Mouse (Mus musculus): ENCODE data around the gene Cpeb4. TPM values are rescaled to one million over a fixed set of nuclear protein-coding genes. Genes with fewer than 3 reads are reported as not detected.

Cpeb4 gene
- polyA plus RNA-seq, 1 experiment from 2014 or later: 4.7 TPM

GRCm38 (mm10) chr11:31935652-31936051 lies 63.6 kb downstream of the Cpeb4 start:
- Histone ChIP-seq H3K27me3 (replicated peaks; ENCODE audit: control insufficient read depth, insufficient read depth, low read length) (no peaks in the 10 kb centered on the region), H3K27ac (ENCODE audit: low read depth) (no peak overlapping the region), H3K36me3 (ENCODE audit: control insufficient read depth, insufficient read depth, low read length) (peaks cover 4% of the 10 kb centered on the region; the same call in 1 of the 2 replicates), H3K4me2 (ENCODE audit: low read length) (no peak overlapping the region), H3K4me1 (replicated peaks; ENCODE audit: control insufficient read depth, insufficient read depth, low read length) (no peaks in the 10 kb centered on the region), H3K9me3 (ENCODE audit: control insufficient read depth, low read length) (no peaks in the 10 kb centered on the region), H3K9ac (ENCODE audit: low read length) (no peak overlapping the region), H3K4me3 (ENCODE audit: low read depth, low read length) (no peak overlapping the region)
- ATAC-seq (replicated peaks; ENCODE audit: low FRiP score, low TSS enrichment, low read depth) (no peak), DNase-seq (ENCODE audit: low spot score) (no peak)
- WGBS: 39% methylated on average over 4 of the region's 4 CpGs

- no peak overlapping the region for H3K4me2 ChIP-seq (ENCODE audit: low read length)
- no peaks in the 10 kb centered on the region for H3K36me3 ChIP-seq (ENCODE audit: control insufficient read depth, insufficient read depth, low read length)
- DNase-seq (ENCODE audit: low spot score) (no peak), ATAC-seq (replicated peaks; ENCODE audit: low FRiP score, low TSS enrichment, low read depth) (no peak)
- H3K9me3 ChIP-seq (ENCODE audit: control insufficient read depth, low read length): no peaks in the 10 kb centered on the region
- H3K9ac ChIP-seq (ENCODE audit: low read length): no peak overlapping the region
- no peak overlapping the region for H3K4me3 ChIP-seq (ENCODE audit: low read depth, low read length)
- no peak overlapping the region for H3K27ac ChIP-seq (ENCODE audit: low read depth)
- H3K4me1 ChIP-seq (replicated peaks; ENCODE audit: control insufficient read depth, insufficient read depth, low read length): no peaks in the 10 kb centered on the region
- 88% methylated on average over 10 of the region's 10 CpGs for WGBS
- H3K27me3 ChIP-seq (replicated peaks; ENCODE audit: control insufficient read depth, insufficient read depth, low read length): no peaks in the 10 kb centered on the region
Measured at GRCm38 (mm10) chr11:31936910-31937525, 65.0 kb downstream of the Cpeb4 start.

- no peaks in the 10 kb centered on the region for H3K4me1 ChIP-seq (replicated peaks; ENCODE audit: control insufficient read depth, insufficient read depth, low read length)
- no peaks in the 10 kb centered on the region for H3K27me3 ChIP-seq (replicated peaks; ENCODE audit: control insufficient read depth, insufficient read depth, low read length)
- no peaks in the 10 kb centered on the region for H3K9me3 ChIP-seq (ENCODE audit: control insufficient read depth, low read length)
- no peak overlapping the region for H3K4me3 ChIP-seq (ENCODE audit: low read depth, low read length)
- no peak overlapping the region for H3K4me2 ChIP-seq (ENCODE audit: low read length)
- no peak for ATAC-seq (replicated peaks; ENCODE audit: low FRiP score, low TSS enrichment, low read depth)
- no peak for DNase-seq (ENCODE audit: low spot score)
- no peak overlapping the region for H3K9ac ChIP-seq (ENCODE audit: low read length)
- H3K27ac ChIP-seq (ENCODE audit: low read depth): no peak overlapping the region
- WGBS: 77% methylated on average over 13 of the region's 13 CpGs
- no peaks in the 10 kb centered on the region for H3K36me3 ChIP-seq (ENCODE audit: control insufficient read depth, insufficient read depth, low read length)
Measured at GRCm38 (mm10) chr11:31940898-31941639, 69.1 kb downstream of the Cpeb4 start.

GRCm38 (mm10) chr11:31941640-31942638 lies 69.9 kb downstream of the Cpeb4 start:
- WGBS: 80% methylated on average over 4 of the region's 4 CpGs
- ATAC-seq (replicated peaks; ENCODE audit: low FRiP score, low TSS enrichment, low read depth): no peak
- Histone ChIP-seq H3K4me1 (replicated peaks; ENCODE audit: control insufficient read depth, insufficient read depth, low read length) (no peaks in the 10 kb centered on the region), H3K27ac (ENCODE audit: low read depth) (no peak overlapping the region), H3K27me3 (replicated peaks; ENCODE audit: control insufficient read depth, insufficient read depth, low read length) (no peaks in the 10 kb centered on the region), H3K4me2 (ENCODE audit: low read length) (no peak overlapping the region), H3K9ac (ENCODE audit: low read length) (no peak overlapping the region), H3K36me3 (ENCODE audit: control insufficient read depth, insufficient read depth, low read length) (no peaks in the 10 kb centered on the region), H3K4me3 (ENCODE audit: low read depth, low read length) (no peak overlapping the region), H3K9me3 (ENCODE audit: control insufficient read depth, low read length) (no peaks in the 10 kb centered on the region)
- no peak for DNase-seq (ENCODE audit: low spot score)

- 66% methylated on average over 3 of the region's 3 CpGs for WGBS
- Histone ChIP-seq H3K4me1 (replicated peaks; ENCODE audit: control insufficient read depth, insufficient read depth, low read length) (peaks cover 6% of the 10 kb centered on the region; the same call in 1 of the 2 replicates), H3K4me3 (ENCODE audit: low read depth, low read length) (no peak overlapping the region), H3K27ac (ENCODE audit: low read depth) (no peak overlapping the region), H3K4me2 (ENCODE audit: low read length) (no peak overlapping the region), H3K36me3 (ENCODE audit: control insufficient read depth, insufficient read depth, low read length) (no peaks in the 10 kb centered on the region), H3K27me3 (replicated peaks; ENCODE audit: control insufficient read depth, insufficient read depth, low read length) (no peaks in the 10 kb centered on the region), H3K9ac (ENCODE audit: low read length) (no peak overlapping the region), H3K9me3 (ENCODE audit: control insufficient read depth, low read length) (no peaks in the 10 kb centered on the region)
- no peak for DNase-seq (ENCODE audit: low spot score)
- ATAC-seq (replicated peaks; ENCODE audit: low FRiP score, low TSS enrichment, low read depth): no peak
Measured at GRCm38 (mm10) chr11:31945471-31945870, 73.5 kb downstream of the Cpeb4 start.

- WGBS: 15% methylated on average over 15 of the region's 15 CpGs
- no peaks in the 10 kb centered on the region for H3K27me3 ChIP-seq (replicated peaks; ENCODE audit: control insufficient read depth, insufficient read depth, low read length)
- H3K36me3 ChIP-seq (ENCODE audit: control insufficient read depth, insufficient read depth, low read length): no peaks in the 10 kb centered on the region
- DNase-seq (ENCODE audit: low spot score) (no peak), ATAC-seq (replicated peaks; ENCODE audit: low FRiP score, low TSS enrichment, low read depth) (peak; percentile 38; the same call in 1 of the 2 replicates)
- no peak overlapping the region for H3K27ac ChIP-seq (ENCODE audit: low read depth)
- H3K4me3 ChIP-seq (ENCODE audit: low read depth, low read length): peak overlapping the region; percentile 48
- peak overlapping the region; percentile 70 for H3K4me2 ChIP-seq (ENCODE audit: low read length)
- peak overlapping the region; percentile 39; the same call in 1 of the 2 replicates for H3K9ac ChIP-seq (ENCODE audit: low read length)
- H3K9me3 ChIP-seq (ENCODE audit: control insufficient read depth, low read length): no peaks in the 10 kb centered on the region
- H3K4me1 ChIP-seq (replicated peaks; ENCODE audit: control insufficient read depth, insufficient read depth, low read length): peaks cover 6% of the 10 kb centered on the region; the same call in 1 of the 2 replicates
Measured at GRCm38 (mm10) chr11:31948462-31949330, 76.7 kb downstream of the Cpeb4 start.

GRCm38 (mm10) chr11:31949331-31949785 lies 77.3 kb downstream of the Cpeb4 start:
- Histone ChIP-seq H3K4me3 (ENCODE audit: low read depth, low read length) (peak overlapping the region; percentile 48), H3K27ac (ENCODE audit: low read depth) (no peak overlapping the region), H3K4me2 (ENCODE audit: low read length) (peak overlapping the region; percentile 70), H3K27me3 (replicated peaks; ENCODE audit: control insufficient read depth, insufficient read depth, low read length) (no peaks in the 10 kb centered on the region), H3K4me1 (replicated peaks; ENCODE audit: control insufficient read depth, insufficient read depth, low read length) (peaks cover 6% of the 10 kb centered on the region; the same call in 1 of the 2 replicates), H3K36me3 (ENCODE audit: control insufficient read depth, insufficient read depth, low read length) (no peaks in the 10 kb centered on the region), H3K9me3 (ENCODE audit: control insufficient read depth, low read length) (no peaks in the 10 kb centered on the region), H3K9ac (ENCODE audit: low read length) (peak overlapping the region; percentile 39; the same call in 1 of the 2 replicates)
- peak; percentile 83 for DNase-seq (ENCODE audit: low spot score)
- WGBS: under 1% methylated on average over 17 of the region's 17 CpGs
- ATAC-seq (replicated peaks; ENCODE audit: low FRiP score, low TSS enrichment, low read depth): peak; percentile 65; the same call in 1 of the 2 replicates
